Mouse (Mus musculus) liver, postnatal 0 days (tissue): Measurements from ENCODE around the gene Timm8a1.

Source experiments
- CTCF ChIP-seq: sonication (generic); IDR thresholded peaks from 2 replicates; pipeline ENCODE4 v1.5.1; 2016; ENCODE audit warnings: antibody characterized with exemption, low read depth
- EP300 ChIP-seq: IDR thresholded peaks from 2 replicates; pipeline ENCODE4 v1.6.1; 2016; ENCODE audit warnings: antibody characterized with exemption, low read depth, mild to moderate bottlenecking

GRCm38 (mm10) chrX:134523772-134524171, 17.9 kb downstream of the Timm8a1 start:
- TF ChIP-seq EP300: no peak
- no peak for TF ChIP-seq CTCF
